Mouse (Mus musculus) cortical plate, adult 2 months (tissue): Measurements from ENCODE around the gene Cyb5d1.

Source experiments
- CTCF ChIP-seq: fragments of 200-500 bp; IDR thresholded peaks from 2 replicates; pipeline ENCODE4 v1.5.1; 2011; ENCODE audit warnings: mild to moderate bottlenecking, control low read depth, low read length; ENCODE audit not compliant: insufficient read depth; ENCODE audit errors: extremely low read depth
- POLR2A ChIP-seq: fragments of 200-500 bp; IDR thresholded peaks from 2 replicates; pipeline ENCODE4 v1.6.1; 2011; ENCODE audit warnings: mild to moderate bottlenecking, low read length, control low read depth; ENCODE audit not compliant: insufficient read depth; ENCODE audit errors: extremely low read depth

GRCm38 (mm10) chr11:69356544-69356943, 38.9 kb downstream of the Cyb5d1 start:
- TF ChIP-seq CTCF (no peak), POLR2A (no peak)
